Comparison of ENCODE assay signal across 21 mouse cellular contexts in the genomic region with DNA sequence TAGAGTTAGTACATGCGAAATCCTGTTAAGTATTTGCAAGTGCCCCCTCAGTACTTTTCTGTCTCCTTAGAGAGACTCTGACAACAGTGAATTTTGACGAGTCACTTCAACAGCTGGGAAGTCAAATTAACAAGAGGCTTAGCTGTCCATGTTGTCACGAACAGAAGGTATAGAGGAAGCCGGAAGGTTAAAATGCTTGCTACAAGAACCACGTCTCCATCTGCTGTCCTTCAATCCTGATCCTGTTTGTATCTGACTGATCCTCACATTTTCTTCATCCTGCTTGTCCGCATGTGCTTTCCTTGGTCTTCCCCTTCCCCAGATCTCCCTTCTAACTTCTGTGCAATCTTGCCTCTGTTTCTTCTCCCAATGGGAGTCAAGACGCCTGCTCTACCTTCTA. TPM values are rescaled to one million over a fixed set of nuclear protein-coding genes. Genes with fewer than 3 reads are reported as not detected.
DNase-seq lines count a peak whose midpoint lies in the region; ATAC-seq and TF ChIP-seq lines count a peak whose summit lies in the region.
"Had no signal": no experiment of that assay in that cellular context is flagged by ENCODE, and none has a peak within 500 bp of the region (broad histone marks: within the 10 kb centered on the region; RNA-seq: fewer than 3 reads in every experiment).

No protein-coding gene starts in this region.

- no peak for DNase-seq in liver, embryonic 11.5 days (ENCODE audit: low spot score)
- no peak for DNase-seq in liver
- DNase-seq in CD4-positive helper T cell, adult 2 months (ENCODE audit: low read depth, low spot score), result peak; percentile 32
- no peak for DNase-seq in liver, postnatal 0 days
- DNase-seq in gastrocnemius, postnatal 36 days, result no peak
- no peak for DNase-seq in kidney, postnatal 36 days
- DNase-seq: cerebellum, adult 8-10 months; gastrocnemius, adult 2 months; kidney, adult 2 months; kidney, postnatal 10 days; lung, postnatal 10 days had no signal

- intact Hi-C loops in gastrocnemius, postnatal 36 days (cut with DNase I), result no loop called here

- H3K9ac ChIP-seq in liver, embryonic 11.5 days (ENCODE audit: low read depth, low read length), result no peak overlapping the region
- H3K9ac ChIP-seq in liver, postnatal 0 days (replicated peaks), result no peak overlapping the region
- H3K9ac ChIP-seq: heart, embryonic 12.5 days; liver, embryonic 14.5 days; midbrain, embryonic 15.5 days; stomach, embryonic 15.5 days had no signal

- H3K27ac ChIP-seq in liver, embryonic 11.5 days (ENCODE audit: low read depth, low read length), result no peak overlapping the region
- peak overlapping the region; percentile 93 for H3K27ac ChIP-seq in bone marrow, adult 2 months (ENCODE audit: control insufficient read depth, insufficient read depth, low read depth, low read length, poor library complexity)
- peak overlapping the region; percentile 64 for H3K27ac ChIP-seq in liver, postnatal 0 days (ENCODE audit: low read depth)
- H3K27ac ChIP-seq: embryonic facial prominence, embryonic 10.5 days; gastrocnemius, adult 2 months; hindbrain, embryonic 10.5 days; hindbrain, postnatal 0 days; liver, embryonic 14.5 days; midbrain, embryonic 15.5 days; stomach, embryonic 15.5 days had no signal

- no peak for ATAC-seq in liver, embryonic 11.5 days (replicated peaks; ENCODE audit: low FRiP score)
- no peak for ATAC-seq in liver, postnatal 0 days
- ATAC-seq in activated CD4-positive, CD25-positive, alpha-beta regulatory T cell, adult 4 months, result no peak
- ATAC-seq: hindbrain, postnatal 0 days; midbrain, embryonic 15.5 days had no signal

- no peaks in the 10 kb centered on the region for H3K9me3 ChIP-seq in liver, embryonic 11.5 days (ENCODE audit: control insufficient read depth, low read length)
- no peaks in the 10 kb centered on the region for H3K9me3 ChIP-seq in liver, postnatal 0 days (ENCODE audit: low read length)
- H3K9me3 ChIP-seq: embryonic facial prominence, embryonic 10.5 days; heart, embryonic 12.5 days; hindbrain, embryonic 10.5 days; midbrain, embryonic 15.5 days; stomach, embryonic 15.5 days had no signal

- H3K27me3 ChIP-seq in liver, embryonic 11.5 days (replicated peaks; ENCODE audit: control insufficient read depth, insufficient read depth, low read length), result no peaks in the 10 kb centered on the region
- H3K27me3 ChIP-seq in liver, postnatal 0 days (ENCODE audit: insufficient read depth, low read length), result no peaks in the 10 kb centered on the region
- H3K27me3 ChIP-seq: heart, embryonic 12.5 days; midbrain, embryonic 15.5 days; stomach, embryonic 15.5 days had no signal

- peak overlapping the region; percentile 2; the same call in 1 of the 2 replicates for H3K4me2 ChIP-seq in liver, embryonic 11.5 days
- H3K4me2 ChIP-seq in liver, postnatal 0 days (ENCODE audit: low read depth, low read length), result peak overlapping the region; percentile 47
- H3K4me2 ChIP-seq: heart, embryonic 12.5 days; midbrain, embryonic 15.5 days; stomach, embryonic 15.5 days had no signal

- TF ChIP-seq CTCF in bone marrow, adult 2 months (IDR thresholded peaks at IDR 0.05; ENCODE audit: control insufficient read depth, insufficient read depth, low read length), result no peak
- TF ChIP-seq CTCF in liver, postnatal 0 days (IDR thresholded peaks at IDR 0.05; ENCODE audit: low read depth), result no peak

- no peaks in the 10 kb centered on the region for H3K36me3 ChIP-seq in liver, embryonic 11.5 days (ENCODE audit: control insufficient read depth, insufficient read depth, low read length)
- peaks cover 2% of the 10 kb centered on the region for H3K36me3 ChIP-seq in liver, postnatal 0 days (replicated peaks; ENCODE audit: insufficient read depth, low read length)
- H3K36me3 ChIP-seq: embryonic facial prominence, embryonic 10.5 days; heart, embryonic 12.5 days; hindbrain, embryonic 10.5 days; midbrain, embryonic 15.5 days; stomach, embryonic 15.5 days had no signal

- WGBS in liver, embryonic 11.5 days, result 77% methylated on average over 7 of the region's 7 CpGs
- WGBS in bone marrow, adult 2 months, result 13% methylated on average over 7 of the region's 7 CpGs
- WGBS in liver, postnatal 0 days (ENCODE audit: insufficient replicate concordance), result 63% methylated on average over 7 of the region's 7 CpGs

- TF ChIP-seq EP300 in liver, postnatal 0 days (IDR thresholded peaks at IDR 0.05; ENCODE audit: low read depth), result no peak

- no peak overlapping the region for H3K4me3 ChIP-seq in liver, embryonic 11.5 days (ENCODE audit: low read depth, low read length)
- peak overlapping the region; percentile 64 for H3K4me3 ChIP-seq in bone marrow, adult 2 months (replicated peaks; ENCODE audit: control insufficient read depth, low read depth, low read length)
- peak overlapping the region; percentile 19 for H3K4me3 ChIP-seq in liver, postnatal 0 days (ENCODE audit: low read depth, low read length)
- H3K4me3 ChIP-seq: embryonic facial prominence, embryonic 10.5 days; gastrocnemius, adult 2 months; heart, embryonic 12.5 days; hindbrain, embryonic 10.5 days; midbrain, embryonic 15.5 days; myocyte; stomach, embryonic 15.5 days had no signal

- no peaks in the 10 kb centered on the region; the same call in 1 of the 2 replicates for H3K4me1 ChIP-seq in liver, embryonic 11.5 days (replicated peaks; ENCODE audit: control insufficient read depth, insufficient read depth, low read length)
- peaks cover 7% of the 10 kb centered on the region for H3K4me1 ChIP-seq in bone marrow, adult 2 months (ENCODE audit: control insufficient read depth, insufficient read depth, low read length)
- H3K4me1 ChIP-seq in liver, postnatal 0 days (ENCODE audit: insufficient read depth), result peaks cover 3% of the 10 kb centered on the region; the same call in 1 of the 2 replicates
- H3K4me1 ChIP-seq: embryonic facial prominence, embryonic 10.5 days; heart, embryonic 12.5 days; midbrain, embryonic 15.5 days; stomach, embryonic 15.5 days had no signal

- no peak for TF ChIP-seq POLR2A in bone marrow, adult 2 months (IDR thresholded peaks at IDR 0.05; ENCODE audit: borderline replicate concordance, control insufficient read depth, low read depth, low read length)

RNA-seq across cellular contexts. Expression of a gene that starts 53.8 kb away (rescaled TPM):
- 17.2 and 17.6 TPM in 2 replicates for polyA plus RNA-seq in liver, embryonic 11.5 days (2014; fragmentation: Nextera tagmentation; extraction: Ambion mirVana)
- polyA plus RNA-seq in bone marrow, adult 2 months (2011; ENCODE audit: insufficient read depth, insufficient read length, low replicate concordance, missing spikeins), result 16.9 and 40.8 TPM in 2 replicates
- polyA plus RNA-seq in liver, postnatal 0 days (2015; fragmentation: Nextera tagmentation; extraction: Ambion mirVana), result 10.3 and 12.5 TPM in 2 replicates
- total RNA-seq in gastrocnemius, postnatal 36 days (2021), result 1 to 10 TPM; 3.1 to 3.8 TPM
- 10 to 100 TPM; 66.0 to 95.4 TPM for polyA plus RNA-seq in activated CD4-positive, CD25-positive, alpha-beta regulatory T cell, adult 4 months (2017; shearing (Covaris generic))
